Mouse (Mus musculus) spleen, postnatal 4 days (tissue): ENCODE results near the gene Tiam1.

Experiments used
- DNase-seq, 2 experiments: peaks; one replicate each; pipeline ENCODE4 v3.0.0; 2022; ENCODE audit warnings: low spot score in 2 of 2

The Tiam1 gene

DNA sequence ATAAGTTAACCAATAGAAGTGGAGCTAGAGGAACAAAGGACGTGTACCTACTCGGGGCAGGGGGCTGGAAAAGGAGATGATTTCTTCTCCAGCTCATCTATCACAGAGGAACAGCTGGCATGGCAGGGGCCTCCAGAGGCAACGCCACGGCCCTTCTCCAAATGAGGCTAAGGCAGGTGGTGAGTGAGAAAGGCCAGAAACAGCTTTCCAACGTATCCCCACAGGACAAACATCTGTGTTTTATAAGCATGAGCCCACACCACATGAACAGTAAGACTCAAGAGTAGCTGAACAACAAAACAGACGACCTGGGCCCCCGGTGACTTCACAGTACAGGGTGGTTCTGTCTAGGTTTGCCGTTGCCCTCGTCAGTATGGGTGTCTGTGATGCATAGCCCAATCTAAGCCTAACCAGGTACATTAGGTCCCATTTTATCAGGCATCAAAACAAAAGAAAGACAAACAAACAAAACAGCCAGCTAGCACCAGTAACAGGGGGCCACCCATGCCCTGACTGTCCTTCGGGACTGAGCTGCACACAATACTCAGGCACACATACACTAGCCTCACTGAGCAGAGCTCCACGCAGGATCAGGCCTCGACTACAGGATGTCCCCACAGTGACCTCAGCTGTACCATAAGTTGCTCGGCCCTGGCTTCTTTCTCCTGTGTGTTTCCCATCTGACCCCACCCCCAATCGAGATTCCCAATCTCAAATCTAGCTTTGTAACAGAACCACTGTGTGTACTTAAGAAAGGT lies 260.9 kb downstream of the Tiam1 start:
- DNase-seq: no peak

GRCm38 (mm10) chr16:89877206-89877605 lies 266.4 kb downstream of the Tiam1 start:
- DNase-seq: no peak

- no peak for DNase-seq
Measured at GRCm38 (mm10) chr16:89876079-89876478, 267.5 kb downstream of the Tiam1 start.

GRCm38 (mm10) chr16:89874012-89874704 lies 269.4 kb downstream of the Tiam1 start:
- no peak for DNase-seq

DNA sequence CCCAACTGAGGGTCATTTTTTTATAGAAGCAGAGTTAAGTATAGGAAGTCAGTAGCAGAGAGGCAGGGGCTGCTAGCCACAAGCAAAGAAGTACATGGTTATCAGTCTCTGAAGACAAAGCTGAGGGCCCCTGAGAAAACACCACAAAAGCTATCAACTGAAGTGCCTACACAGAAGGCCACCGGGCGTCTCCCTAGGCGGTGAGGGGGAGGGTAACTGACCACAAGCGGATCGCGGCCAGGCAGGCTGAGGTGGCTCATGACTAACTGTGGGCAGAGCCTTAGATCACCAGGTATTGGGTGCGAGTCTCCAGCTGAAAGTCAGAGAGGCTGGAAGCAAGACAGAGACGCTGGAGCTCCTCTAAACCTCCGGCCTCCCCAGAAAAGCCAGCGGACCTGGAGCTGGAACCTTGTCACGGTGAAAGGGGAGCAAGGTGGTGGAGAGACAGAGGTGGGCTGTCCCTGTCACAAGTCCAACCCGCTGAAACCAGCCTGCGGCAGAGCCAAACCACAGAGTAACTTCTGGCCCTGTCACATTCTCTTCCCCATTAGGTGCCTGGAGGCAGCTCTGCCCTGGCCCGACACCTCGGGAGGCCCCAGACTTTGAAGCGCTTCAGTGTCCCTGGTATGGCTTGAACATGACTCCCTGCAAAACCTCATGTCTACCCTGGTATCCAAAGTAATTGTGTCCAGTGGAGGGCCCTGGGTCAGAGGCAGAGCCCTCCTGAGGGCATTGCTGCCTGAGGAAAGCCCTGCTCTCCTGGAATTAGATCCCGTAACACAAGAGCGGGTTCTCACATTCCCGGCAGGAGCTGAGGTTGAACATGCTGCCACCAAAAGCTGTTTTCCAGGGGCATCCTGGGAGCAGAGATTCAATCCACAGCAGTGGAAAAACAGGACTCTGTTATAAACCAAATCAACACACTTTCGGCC lies 271.3 kb downstream of the Tiam1 start:
- peak in 1 of 2 experiments; percentile 69 for DNase-seq

DNA sequence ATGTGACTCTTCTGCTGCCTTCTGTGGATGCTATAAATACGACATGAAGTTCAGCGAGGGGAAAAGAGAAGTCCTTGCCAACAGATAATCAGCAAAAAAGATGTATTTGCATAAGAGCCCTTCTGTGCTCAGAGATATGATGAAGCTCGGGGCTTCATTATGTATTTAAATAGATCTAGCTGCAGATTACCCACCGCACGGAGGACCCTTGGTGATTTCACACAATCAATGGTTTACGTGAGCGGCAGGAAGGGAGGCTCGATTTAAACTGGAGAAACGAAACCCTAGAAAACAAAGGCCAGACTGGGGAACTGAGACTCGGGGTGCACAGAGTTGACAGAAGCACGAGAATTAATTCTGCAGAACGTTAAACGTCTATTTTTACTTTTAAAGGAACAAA lies 272.2 kb downstream of the Tiam1 start:
- no peak for DNase-seq

GRCm38 (mm10) chr16:89870059-89870458 lies 273.5 kb downstream of the Tiam1 start:
- DNase-seq: no peak

GRCm38 (mm10) chr16:89868502-89868901 lies 275.1 kb downstream of the Tiam1 start:
- DNase-seq: no peak

GRCm38 (mm10) chr16:89867212-89867829 lies 276.2 kb downstream of the Tiam1 start:
- no peak for DNase-seq

DNA sequence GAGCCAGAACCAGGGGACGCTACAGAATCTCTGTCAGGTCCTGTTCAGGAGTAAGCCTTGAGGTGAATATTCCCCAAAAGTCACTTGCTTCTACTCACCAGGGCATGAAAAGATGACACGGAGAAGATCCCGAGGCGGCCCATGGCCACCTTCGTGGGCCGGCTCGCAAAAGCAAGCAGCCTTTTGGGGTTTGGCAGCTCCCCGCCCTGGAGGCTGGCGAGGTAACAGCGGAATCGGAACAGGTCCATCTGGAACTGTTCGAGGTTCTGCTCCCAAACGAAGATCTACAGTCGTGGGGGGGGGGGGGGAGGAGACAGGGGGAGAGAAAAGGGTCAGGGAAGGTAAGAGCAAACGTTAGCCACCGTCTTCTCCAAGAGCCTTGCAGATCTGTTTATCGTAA lies 278.4 kb downstream of the Tiam1 start:
- DNase-seq: no peak

DNA sequence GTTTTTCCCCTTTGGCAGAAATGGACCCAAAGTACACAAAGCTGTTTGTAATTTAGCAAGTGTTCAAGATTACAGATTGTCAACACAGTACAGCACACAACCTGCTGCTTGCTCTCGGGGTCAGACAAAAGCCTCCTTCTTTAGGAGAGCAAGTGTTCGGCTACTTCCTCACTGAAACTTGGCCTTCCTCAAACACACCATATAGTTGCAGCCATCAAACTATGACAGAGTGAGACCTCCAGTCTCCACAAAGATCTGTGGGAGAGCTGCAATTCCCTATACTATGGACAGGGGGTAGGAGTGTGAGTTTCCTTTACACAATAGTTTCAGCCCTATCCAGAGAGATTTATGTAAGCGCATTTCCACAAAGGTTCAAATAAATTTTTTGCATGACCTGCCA lies 278.9 kb downstream of the Tiam1 start:
- DNase-seq: no peak

- DNase-seq: no peak
Measured at GRCm38 (mm10) chr16:89863264-89863663, 280.3 kb downstream of the Tiam1 start.

DNA sequence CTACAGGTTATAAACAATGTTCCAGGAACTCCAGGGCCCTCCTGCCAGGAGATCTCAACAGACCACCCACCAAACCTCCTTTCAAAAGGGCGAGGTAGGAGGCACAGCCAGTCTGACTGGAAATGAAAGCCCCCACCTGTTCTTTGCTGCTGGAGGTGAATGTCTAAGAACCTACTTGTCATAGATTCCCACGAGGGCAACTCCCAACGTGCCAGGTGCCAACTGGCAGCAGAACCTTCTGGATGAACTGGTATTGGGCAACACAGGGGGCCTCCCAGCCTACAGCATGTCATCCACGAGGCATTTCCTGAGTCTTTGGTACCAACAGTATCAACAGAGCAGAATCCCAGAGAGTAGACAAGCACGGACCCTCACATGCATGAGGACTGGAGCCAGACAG lies 282.0 kb downstream of the Tiam1 start:
- DNase-seq: no peak

DNA sequence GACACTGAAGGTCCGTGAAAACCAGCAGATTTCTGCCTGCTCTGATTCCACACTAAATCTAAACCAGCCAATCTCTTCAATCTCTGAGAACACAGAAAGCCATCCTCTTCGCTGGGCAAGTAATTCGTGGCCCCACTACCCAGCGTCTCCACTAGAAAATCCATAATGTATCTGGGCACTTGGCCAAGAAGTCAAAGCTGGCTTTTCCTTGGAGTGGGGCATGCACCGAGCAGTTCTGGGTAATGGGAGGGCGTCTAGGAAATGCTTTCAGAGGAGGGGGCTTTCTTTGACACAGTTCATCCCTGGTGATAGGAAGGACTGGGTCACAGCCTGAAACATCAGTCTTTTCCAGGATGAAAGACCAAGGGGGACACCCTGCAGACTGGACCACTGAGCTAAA lies 282.9 kb downstream of the Tiam1 start:
- no peak for DNase-seq

DNA sequence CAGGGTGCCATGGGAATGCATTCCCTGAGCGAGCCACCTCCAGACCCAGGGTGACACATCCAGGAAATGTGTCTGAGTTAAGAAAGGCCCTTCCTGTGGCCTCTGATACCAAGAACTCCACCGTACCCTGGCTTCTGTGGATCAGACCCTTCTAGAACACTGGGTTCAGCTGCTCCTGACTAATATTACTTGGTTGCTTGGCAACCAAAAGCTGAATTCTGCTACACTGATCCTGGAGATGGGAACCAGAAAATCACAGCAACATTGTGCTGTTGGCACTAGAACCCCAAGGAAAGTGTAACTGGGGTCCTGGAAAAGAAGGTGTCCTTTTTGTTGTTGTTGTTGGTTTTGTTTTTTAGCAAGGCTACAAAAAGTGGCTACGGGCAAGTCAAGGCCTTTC lies 285.9 kb downstream of the Tiam1 start:
- no peak for DNase-seq

DNA sequence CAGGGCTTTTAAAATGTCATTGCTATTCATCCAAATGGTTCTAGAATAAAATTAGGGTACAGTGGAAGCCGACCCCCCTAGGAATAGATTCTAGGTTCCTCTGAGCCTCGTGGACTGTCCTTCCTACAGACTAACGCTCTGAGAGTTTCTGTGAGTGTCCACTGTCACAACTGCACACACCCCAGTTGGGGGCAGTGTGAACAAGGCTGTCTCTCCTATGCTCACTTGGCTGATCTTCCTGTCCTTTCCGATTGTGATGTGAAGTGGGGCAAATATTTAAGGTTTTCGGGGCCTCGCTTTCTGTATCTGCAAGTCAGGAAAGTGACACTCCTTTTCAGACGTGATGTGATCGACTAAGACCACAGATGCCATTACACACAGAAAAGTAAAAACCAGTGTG lies 288.8 kb downstream of the Tiam1 start:
- DNase-seq: no peak

DNA sequence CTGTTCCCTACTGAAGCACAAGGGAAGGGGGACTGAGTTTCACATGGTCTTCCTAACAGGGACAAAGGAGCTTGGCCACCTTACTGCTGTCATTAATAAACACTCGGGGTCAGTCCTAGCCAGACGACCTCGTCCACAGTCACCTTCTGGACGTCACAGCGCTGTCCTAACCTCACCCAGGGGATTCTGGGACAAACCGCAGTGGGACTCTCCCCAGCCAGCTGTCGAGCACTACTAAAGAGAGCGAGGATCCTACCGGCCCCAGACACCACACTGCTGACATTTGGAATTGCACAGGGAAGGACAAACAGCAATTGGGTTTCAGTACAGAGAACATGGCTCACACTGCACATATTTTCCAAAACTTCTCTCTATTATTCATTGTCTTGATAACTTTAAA lies 292.2 kb downstream of the Tiam1 start:
- no peak for DNase-seq

GRCm38 (mm10) chr16:89848651-89849597 lies 294.6 kb downstream of the Tiam1 start:
- no peak for DNase-seq

- DNase-seq: no peak
Measured at GRCm38 (mm10) chr16:89848179-89848578, 295.4 kb downstream of the Tiam1 start.

- DNase-seq: no peak
Measured at GRCm38 (mm10) chr16:89845461-89845860, 298.1 kb downstream of the Tiam1 start.

DNA sequence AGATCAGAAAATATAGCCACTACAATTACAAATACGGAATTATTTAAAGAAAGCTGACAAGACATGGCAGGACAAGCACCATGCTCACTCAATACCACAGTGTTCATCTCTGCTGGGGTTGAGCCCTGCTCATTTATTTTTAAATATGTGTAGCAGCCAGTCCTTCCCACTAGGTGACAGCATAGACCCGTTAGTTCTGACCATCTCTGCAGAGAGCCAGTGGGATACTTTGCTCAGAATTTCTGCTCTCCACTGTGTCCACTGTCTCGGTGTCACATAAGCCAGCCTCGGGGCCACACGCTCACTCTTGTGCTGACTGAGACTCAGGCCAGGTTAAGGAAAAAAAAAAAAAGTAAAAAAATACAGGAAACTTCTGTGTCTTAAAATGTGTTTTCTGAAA lies 299.0 kb downstream of the Tiam1 start:
- peak; percentile 41 to 72 for DNase-seq
